Mouse (Mus musculus): ENCODE measurements around the gene Rin2. TPM values are rescaled to one million over a fixed set of nuclear protein-coding genes. Genes with fewer than 3 reads are reported as not detected.
"Not testable (repeated sequence)": the region's sequence is repeated elsewhere in the genome, so short reads cannot be mapped to it uniquely, and the experiment has no call there.

The Rin2 gene
- polyA plus RNA-seq, 1 experiment from 2014 or later = 16.2 TPM

- Histone ChIP-seq H3K4me1 (no peaks in the 10 kb centered on the region), H3K4me3 (no peak overlapping the region), H3K27ac (replicated peaks) (no peak overlapping the region), H3K27me3 (replicated peaks; ENCODE audit: low read depth, poor library complexity, severe bottlenecking) (no peaks in the 10 kb centered on the region), H3K36me3 (replicated peaks) (no peaks in the 10 kb centered on the region), H3K9me3 (no peaks in the 10 kb centered on the region)
- DNase-seq (ENCODE audit: low spot score) = no peak
- WGBS = 90% methylated on average over 2 of the region's 2 CpGs
Measured at GRCm38 (mm10) chr2:145720743-145721142, 45.7 kb downstream of the Rin2 start.

DNA sequence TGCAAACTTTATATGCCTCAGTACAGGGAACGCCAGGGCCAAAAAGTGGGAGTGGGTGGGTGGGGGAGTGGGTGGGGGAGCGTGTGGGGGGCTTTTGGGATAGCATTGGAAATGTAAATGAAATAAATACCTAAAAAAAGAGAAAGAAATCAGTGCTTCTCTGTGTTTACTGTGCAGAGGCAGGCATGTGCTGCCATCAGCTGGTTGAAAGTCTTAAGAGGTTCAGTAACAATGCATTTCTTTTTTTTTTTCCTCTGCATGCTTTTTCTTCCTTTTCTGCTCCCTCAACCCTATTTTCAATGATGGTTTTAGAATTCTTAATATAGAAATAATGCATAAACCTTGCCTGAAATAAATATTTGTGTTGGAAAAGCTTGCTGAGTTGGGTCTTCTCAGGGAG, 47.3 kb downstream of the Rin2 start:
- H3K4me3 ChIP-seq; H3K27me3 ChIP-seq (replicated peaks; ENCODE audit: low read depth, poor library complexity, severe bottlenecking); H3K9me3 ChIP-seq; H3K4me1 ChIP-seq; DNase-seq (ENCODE audit: low spot score); H3K27ac ChIP-seq (replicated peaks); H3K36me3 ChIP-seq (replicated peaks): not testable (repeated sequence)
- 77% methylated on average over 2 of the region's 2 CpGs for WGBS

GRCm38 (mm10) chr2:145724288-145724687, 49.3 kb downstream of the Rin2 start:
- H3K4me1 ChIP-seq = no peaks in the 10 kb centered on the region
- H3K27me3 ChIP-seq (replicated peaks; ENCODE audit: low read depth, poor library complexity, severe bottlenecking) = no peaks in the 10 kb centered on the region
- DNase-seq (ENCODE audit: low spot score) = no peak
- 89% methylated on average over 1 of the region's 1 CpGs for WGBS
- H3K4me3 ChIP-seq = no peak overlapping the region
- no peaks in the 10 kb centered on the region for H3K36me3 ChIP-seq (replicated peaks)
- no peak overlapping the region for H3K27ac ChIP-seq (replicated peaks)
- no peaks in the 10 kb centered on the region for H3K9me3 ChIP-seq

DNA sequence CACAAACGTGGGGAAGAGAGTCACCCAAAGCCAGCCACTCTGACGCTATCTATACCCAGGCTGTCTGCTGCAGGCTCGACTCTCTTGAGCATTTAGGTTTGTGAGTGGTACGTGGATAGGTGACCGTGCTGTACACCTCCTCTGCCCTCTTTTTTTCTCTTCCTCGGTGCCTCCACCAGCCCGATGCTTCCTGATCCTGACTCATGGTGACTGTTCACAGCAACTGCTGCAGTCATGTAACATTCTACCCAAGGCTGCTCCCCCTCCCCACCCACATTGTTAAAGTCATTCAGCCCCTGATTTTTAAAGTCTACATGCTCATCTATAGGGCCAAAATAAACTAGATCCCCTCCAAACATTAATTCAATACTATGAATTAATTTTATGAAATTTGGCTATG, 54.4 kb downstream of the Rin2 start:
- no peaks in the 10 kb centered on the region for H3K4me1 ChIP-seq
- no peak overlapping the region for H3K4me3 ChIP-seq
- H3K36me3 ChIP-seq (replicated peaks) = no peaks in the 10 kb centered on the region
- H3K9me3 ChIP-seq = no peaks in the 10 kb centered on the region
- DNase-seq (ENCODE audit: low spot score) = no peak
- H3K27me3 ChIP-seq (replicated peaks; ENCODE audit: low read depth, poor library complexity, severe bottlenecking) = no peaks in the 10 kb centered on the region
- WGBS = 80% methylated on average over 7 of the region's 7 CpGs
- H3K27ac ChIP-seq (replicated peaks) = no peak overlapping the region

DNA sequence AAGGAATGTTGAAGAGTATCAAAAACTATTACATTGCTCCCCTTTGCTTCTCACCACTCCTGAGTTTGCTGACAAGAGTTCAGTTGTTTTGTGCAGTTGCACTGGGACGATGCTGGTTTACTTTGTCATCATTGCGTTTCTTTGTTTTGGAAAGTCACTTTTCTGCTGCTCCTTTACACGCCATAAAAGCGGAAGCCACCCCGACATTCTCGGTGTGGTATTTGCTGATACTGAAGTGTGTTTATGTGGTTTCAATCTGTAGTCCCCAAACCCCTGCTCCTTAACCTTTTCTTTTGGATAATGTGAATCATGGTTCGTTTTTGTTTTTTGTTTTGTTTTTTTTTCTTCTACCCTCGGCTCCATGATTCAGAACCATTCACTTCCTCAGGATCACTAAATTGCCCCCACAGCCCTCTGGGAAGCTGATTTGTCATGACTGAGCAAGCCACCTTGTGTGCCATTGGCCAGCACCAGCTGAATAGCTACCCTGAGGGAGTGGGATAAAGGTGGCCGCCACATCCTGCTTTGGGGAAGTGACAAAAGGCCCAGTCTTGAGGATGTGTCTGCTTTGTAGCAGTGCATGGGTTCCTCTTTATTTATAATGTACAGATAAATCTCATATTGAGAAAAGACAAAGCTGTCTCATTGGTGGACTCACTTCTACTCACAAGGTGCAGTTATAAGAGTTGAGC, 55.3 kb downstream of the Rin2 start:
- Histone ChIP-seq H3K27me3 (replicated peaks; ENCODE audit: low read depth, poor library complexity, severe bottlenecking) (no peaks in the 10 kb centered on the region), H3K4me3 (no peak overlapping the region), H3K4me1 (no peaks in the 10 kb centered on the region), H3K27ac (replicated peaks) (no peak overlapping the region), H3K36me3 (replicated peaks) (no peaks in the 10 kb centered on the region), H3K9me3 (no peaks in the 10 kb centered on the region)
- WGBS = 81% methylated on average over 9 of the region's 9 CpGs
- no peak for DNase-seq (ENCODE audit: low spot score)

- Histone ChIP-seq H3K27me3 (replicated peaks; ENCODE audit: low read depth, poor library complexity, severe bottlenecking) (no peaks in the 10 kb centered on the region), H3K36me3 (replicated peaks) (no peaks in the 10 kb centered on the region), H3K9me3 (no peaks in the 10 kb centered on the region), H3K27ac (replicated peaks) (no peak overlapping the region), H3K4me3 (no peak overlapping the region), H3K4me1 (no peaks in the 10 kb centered on the region)
- DNase-seq (ENCODE audit: low spot score) = no peak
- WGBS = 86% methylated on average over 7 of the region's 7 CpGs
Measured at GRCm38 (mm10) chr2:145730905-145731304, 55.9 kb downstream of the Rin2 start.

- H3K4me1 ChIP-seq = no peaks in the 10 kb centered on the region
- no peaks in the 10 kb centered on the region for H3K9me3 ChIP-seq
- H3K36me3 ChIP-seq (replicated peaks) = no peaks in the 10 kb centered on the region
- 89% methylated on average over 5 of the region's 5 CpGs for WGBS
- no peaks in the 10 kb centered on the region for H3K27me3 ChIP-seq (replicated peaks; ENCODE audit: low read depth, poor library complexity, severe bottlenecking)
- H3K4me3 ChIP-seq = no peak overlapping the region
- no peak overlapping the region for H3K27ac ChIP-seq (replicated peaks)
- DNase-seq (ENCODE audit: low spot score) = no peak
Measured at GRCm38 (mm10) chr2:145735079-145735478, 60.1 kb downstream of the Rin2 start.

DNA sequence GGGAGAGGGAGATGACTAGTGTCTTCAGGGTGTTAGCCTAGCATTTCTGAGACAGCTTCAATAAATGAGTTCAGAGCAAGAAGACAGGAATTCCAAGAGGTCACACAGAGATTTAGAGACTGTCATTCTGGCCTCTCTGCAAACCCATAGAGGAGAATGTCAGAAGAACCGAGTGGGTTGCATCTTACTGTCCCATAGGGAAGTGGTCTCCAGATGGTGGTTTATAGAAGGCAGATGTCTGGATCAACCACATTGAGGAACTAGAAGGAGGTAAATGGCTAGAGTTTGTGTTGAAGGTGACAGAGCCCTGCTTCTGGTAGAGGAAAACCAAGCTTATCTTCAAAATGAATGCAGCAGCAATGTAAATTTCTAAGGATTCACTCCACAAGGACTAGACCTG, 61.5 kb downstream of the Rin2 start:
- no peak for DNase-seq (ENCODE audit: low spot score)
- Histone ChIP-seq H3K27me3 (replicated peaks; ENCODE audit: low read depth, poor library complexity, severe bottlenecking) (no peaks in the 10 kb centered on the region), H3K9me3 (no peaks in the 10 kb centered on the region), H3K4me1 (no peaks in the 10 kb centered on the region), H3K4me3 (no peak overlapping the region), H3K36me3 (replicated peaks) (no peaks in the 10 kb centered on the region), H3K27ac (replicated peaks) (no peak overlapping the region)
- 68% methylated on average over 1 of the region's 1 CpGs for WGBS

- Histone ChIP-seq H3K4me3 (no peak overlapping the region), H3K4me1 (no peaks in the 10 kb centered on the region), H3K27me3 (replicated peaks; ENCODE audit: low read depth, poor library complexity, severe bottlenecking) (no peaks in the 10 kb centered on the region), H3K36me3 (replicated peaks) (no peaks in the 10 kb centered on the region), H3K27ac (replicated peaks) (no peak overlapping the region), H3K9me3 (no peaks in the 10 kb centered on the region)
- DNase-seq (ENCODE audit: low spot score) = no peak
- WGBS = 37% methylated on average over 5 of the region's 5 CpGs
Measured at GRCm38 (mm10) chr2:145737196-145737595, 62.2 kb downstream of the Rin2 start.

DNA sequence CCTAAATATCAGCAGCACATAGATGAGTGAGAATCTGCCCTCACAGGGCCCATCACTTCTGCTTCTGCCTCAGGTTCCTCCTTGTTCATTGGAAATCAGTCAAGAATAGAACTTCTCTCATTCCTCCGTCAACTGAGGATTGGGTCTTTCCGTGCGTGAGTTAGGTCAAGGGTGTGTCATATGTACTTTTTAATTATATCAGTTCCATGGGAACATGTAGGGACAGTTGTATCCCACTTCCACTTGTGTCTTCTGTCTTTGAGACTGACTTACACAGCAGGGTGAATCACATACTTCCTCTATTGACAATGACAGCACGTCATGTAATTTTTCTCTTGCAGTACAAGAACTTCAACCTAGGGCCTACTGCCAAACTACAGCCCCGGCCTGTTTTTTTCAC, 65.7 kb downstream of the Rin2 start:
- no peaks in the 10 kb centered on the region for H3K36me3 ChIP-seq (replicated peaks)
- 0 out of 2 replicates have a peak, but pooled peaks cover 3% of the 10 kb centered on the region for H3K4me1 ChIP-seq
- no peaks in the 10 kb centered on the region for H3K27me3 ChIP-seq (replicated peaks; ENCODE audit: low read depth, poor library complexity, severe bottlenecking)
- no peak for DNase-seq (ENCODE audit: low spot score)
- WGBS = 97% methylated on average over 5 of the region's 5 CpGs
- H3K4me3 ChIP-seq = no peak overlapping the region
- no peaks in the 10 kb centered on the region for H3K9me3 ChIP-seq
- H3K27ac ChIP-seq (replicated peaks) = no peak overlapping the region

GRCm38 (mm10) chr2:145742795-145743710, 68.0 kb downstream of the Rin2 start:
- Histone ChIP-seq H3K27me3 (replicated peaks; ENCODE audit: low read depth, poor library complexity, severe bottlenecking) (no peaks in the 10 kb centered on the region), H3K4me1 (0 out of 2 replicates have a peak, but pooled peaks cover 3% of the 10 kb centered on the region), H3K27ac (replicated peaks) (no peak overlapping the region), H3K36me3 (replicated peaks) (no peaks in the 10 kb centered on the region), H3K9me3 (no peaks in the 10 kb centered on the region), H3K4me3 (no peak overlapping the region)
- no peak for DNase-seq (ENCODE audit: low spot score)
- WGBS = 81% methylated on average over 13 of the region's 13 CpGs

DNA sequence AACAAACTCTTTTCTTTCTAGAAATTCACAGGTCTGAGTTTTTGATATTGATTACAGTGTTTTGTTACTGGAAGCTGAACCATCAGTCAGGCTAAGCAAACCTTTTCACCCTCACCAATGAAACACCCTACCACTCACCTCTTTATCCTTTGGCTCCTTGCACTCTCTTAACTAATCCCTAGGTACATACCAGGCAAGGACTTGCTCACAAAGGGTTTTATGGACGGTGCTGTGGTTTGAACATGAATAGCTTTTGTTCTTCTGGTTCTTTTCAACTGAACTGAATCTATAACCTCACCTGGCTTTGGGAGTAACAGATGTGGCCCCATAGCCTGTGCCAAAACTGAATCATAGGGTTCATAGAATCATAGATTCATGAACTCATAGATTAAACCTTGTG, 71.4 kb downstream of the Rin2 start:
- H3K4me1 ChIP-seq = peaks cover 14% of the 10 kb centered on the region; the same call in 1 of the 2 replicates
- 62% methylated on average over 1 of the region's 1 CpGs for WGBS
- H3K27me3 ChIP-seq (replicated peaks; ENCODE audit: low read depth, poor library complexity, severe bottlenecking) = no peaks in the 10 kb centered on the region
- no peaks in the 10 kb centered on the region for H3K9me3 ChIP-seq
- no peaks in the 10 kb centered on the region for H3K36me3 ChIP-seq (replicated peaks)
- DNase-seq (ENCODE audit: low spot score) = no peak
- no peak overlapping the region for H3K27ac ChIP-seq (replicated peaks)
- no peak overlapping the region for H3K4me3 ChIP-seq

DNA sequence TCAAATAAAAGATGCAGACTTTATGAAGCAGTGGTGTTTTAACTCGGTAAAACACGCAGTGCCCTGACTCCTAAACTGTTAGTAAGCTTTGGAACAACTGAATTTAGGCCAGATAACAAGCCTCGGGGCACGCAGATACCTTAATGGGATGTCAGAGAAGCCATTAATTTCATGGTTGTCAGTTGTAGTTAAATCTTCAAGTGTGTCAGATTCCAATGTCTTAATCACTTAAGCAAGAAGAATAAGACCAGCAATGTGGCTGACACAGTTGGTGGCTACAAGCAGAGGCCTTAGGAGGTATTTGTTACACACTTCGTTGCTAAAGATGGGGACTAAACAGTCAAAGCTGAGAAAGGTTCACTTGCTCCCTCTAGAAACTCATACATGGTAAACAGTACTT, 74.6 kb downstream of the Rin2 start:
- 42% methylated on average over 5 of the region's 5 CpGs for WGBS
- Histone ChIP-seq H3K27me3 (replicated peaks; ENCODE audit: low read depth, poor library complexity, severe bottlenecking) (no peaks in the 10 kb centered on the region), H3K27ac (replicated peaks) (no peak overlapping the region), H3K9me3 (no peaks in the 10 kb centered on the region), H3K36me3 (replicated peaks) (no peaks in the 10 kb centered on the region), H3K4me3 (no peak overlapping the region), H3K4me1 (peaks cover 14% of the 10 kb centered on the region)
- DNase-seq (ENCODE audit: low spot score) = no peak

Data from embryonic facial prominence, embryonic 10.5 days (tissue).